Mouse (Mus musculus): ENCODE results near the gene St6galnac3.

Gene St6galnac3

DNA sequence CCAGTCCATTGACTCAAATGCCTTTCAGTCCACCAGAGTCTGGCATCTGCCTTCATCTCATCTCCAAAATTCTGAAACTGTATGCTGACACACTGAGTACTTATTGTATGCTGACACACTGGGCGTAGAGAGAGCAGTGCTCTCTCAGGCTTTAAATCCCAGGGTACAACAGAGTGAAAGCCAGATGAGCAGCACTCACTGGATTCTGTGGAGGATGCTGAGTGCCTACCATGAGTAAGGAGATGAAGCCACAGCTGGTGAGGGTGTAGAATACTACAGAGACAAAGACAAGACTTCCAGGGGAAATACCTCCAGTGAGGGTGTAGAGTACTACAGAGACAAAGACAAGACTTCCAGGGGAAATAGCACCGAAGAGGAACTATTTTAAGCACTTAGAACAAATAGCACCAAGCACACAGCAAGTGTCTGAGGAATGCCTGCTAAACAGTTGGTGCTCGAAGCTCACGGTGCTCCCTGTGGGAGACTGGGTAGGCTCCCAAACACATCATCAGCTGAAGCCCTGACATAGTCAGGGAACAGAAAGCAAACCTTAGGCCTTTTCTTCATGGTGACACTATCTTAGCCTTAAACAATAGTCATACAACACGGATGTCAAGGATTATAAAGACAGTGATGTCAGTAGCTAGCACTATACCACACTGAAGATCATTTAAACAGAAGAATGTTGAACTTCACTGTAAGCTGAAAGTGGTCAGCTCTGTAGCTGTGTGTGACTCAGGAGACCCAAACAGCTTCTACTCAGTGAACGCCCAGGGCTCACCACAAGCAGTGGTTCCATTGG is 370.6 kb downstream of the St6galnac3 start:
- peak in 1 of 2 experiments; percentile 7 for DNase-seq (ENCODE audit: low spot score in 2 of 2)

- DNase-seq (ENCODE audit: low spot score in 2 of 2) = peak; percentile 42 to 48
Measured at GRCm38 (mm10) chr3:153353313-153354103, 371.5 kb downstream of the St6galnac3 start.

DNA sequence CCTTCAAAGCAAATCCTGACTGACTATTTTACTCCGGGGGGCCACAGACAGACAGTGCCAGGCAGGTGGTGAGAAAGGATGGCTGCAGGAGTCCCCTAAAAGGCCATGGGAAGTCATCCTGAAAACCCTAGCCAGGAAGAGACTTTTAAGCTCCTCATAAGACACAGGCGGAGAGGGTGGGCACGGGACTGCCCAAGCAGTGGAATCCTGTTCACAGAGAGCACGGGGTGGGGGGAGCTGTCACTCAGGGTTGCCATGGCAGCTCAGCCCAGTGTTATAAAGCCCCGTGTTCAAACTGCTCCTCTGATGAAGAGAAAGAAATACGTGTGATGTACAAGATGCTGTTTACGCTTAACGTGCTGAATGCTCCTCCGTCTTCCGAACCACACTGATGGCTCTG is 375.0 kb downstream of the St6galnac3 start:
- no peak for DNase-seq (ENCODE audit: low spot score in 2 of 2)

DNA sequence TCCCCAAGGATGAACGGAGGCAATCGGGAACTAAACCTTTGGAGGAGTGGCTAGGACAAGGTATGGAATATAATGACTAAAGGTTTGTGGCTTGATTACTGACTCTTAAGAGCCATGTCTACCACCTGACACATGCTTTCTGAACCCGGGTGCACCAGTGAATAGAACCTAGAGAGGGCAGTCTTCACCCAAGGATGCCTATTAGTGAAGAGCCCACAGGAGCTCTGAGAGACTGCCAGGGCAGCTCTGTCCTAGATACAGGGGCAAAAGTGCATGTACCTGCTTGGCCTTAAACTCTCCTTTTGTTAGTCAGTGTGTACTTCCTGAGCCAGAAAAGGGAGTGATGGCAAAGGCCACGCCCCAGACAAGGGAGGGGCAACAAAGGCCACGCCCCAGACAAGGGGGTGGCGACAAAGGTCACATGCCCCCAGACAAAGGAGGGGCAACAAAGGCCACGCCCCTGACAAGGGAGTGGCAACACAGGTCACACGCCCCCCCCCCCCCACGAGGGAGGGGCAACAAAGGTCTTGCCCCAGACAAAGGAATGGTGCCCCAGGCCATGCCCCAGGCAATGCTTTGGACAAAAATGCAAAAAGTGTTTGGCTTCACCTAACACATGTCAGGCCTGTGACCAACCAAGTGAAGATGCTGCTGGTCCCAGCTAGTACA is 376.0 kb downstream of the St6galnac3 start:
- DNase-seq (ENCODE audit: low spot score in 2 of 2) = no peak

DNA sequence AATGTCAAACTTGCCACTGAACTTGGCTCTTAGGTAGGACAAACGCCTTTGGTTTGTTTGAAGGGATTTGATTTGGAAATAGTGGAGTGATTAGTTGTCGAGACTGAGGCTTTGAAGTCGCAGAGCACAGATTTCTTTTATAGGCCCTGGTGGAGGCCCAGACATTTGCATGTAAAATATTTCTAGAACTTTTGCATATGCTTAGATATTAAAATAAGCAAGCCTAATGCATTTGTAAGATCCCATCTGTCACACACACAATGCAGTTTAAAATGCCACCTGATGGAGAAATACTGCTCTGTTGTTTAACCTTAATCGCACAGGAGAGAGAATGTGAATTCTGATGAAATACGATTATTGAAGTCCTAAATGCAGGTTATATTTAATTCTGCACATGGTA is 380.0 kb downstream of the St6galnac3 start:
- DNase-seq (ENCODE audit: low spot score in 2 of 2) = no peak

GRCm38 (mm10) chr3:153339940-153340339 is 385.0 kb downstream of the St6galnac3 start:
- no peak for DNase-seq (ENCODE audit: low spot score in 2 of 2)

- peak; percentile 43 to 63 for DNase-seq (ENCODE audit: low spot score in 2 of 2)
Measured at GRCm38 (mm10) chr3:153339091-153339490, 385.9 kb downstream of the St6galnac3 start.

- DNase-seq (ENCODE audit: low spot score in 2 of 2) = no peak
Measured at GRCm38 (mm10) chr3:153337779-153338178, 387.2 kb downstream of the St6galnac3 start.

- no peak for DNase-seq (ENCODE audit: low spot score in 2 of 2)
Measured at GRCm38 (mm10) chr3:153337221-153337620, 387.8 kb downstream of the St6galnac3 start.

DNA sequence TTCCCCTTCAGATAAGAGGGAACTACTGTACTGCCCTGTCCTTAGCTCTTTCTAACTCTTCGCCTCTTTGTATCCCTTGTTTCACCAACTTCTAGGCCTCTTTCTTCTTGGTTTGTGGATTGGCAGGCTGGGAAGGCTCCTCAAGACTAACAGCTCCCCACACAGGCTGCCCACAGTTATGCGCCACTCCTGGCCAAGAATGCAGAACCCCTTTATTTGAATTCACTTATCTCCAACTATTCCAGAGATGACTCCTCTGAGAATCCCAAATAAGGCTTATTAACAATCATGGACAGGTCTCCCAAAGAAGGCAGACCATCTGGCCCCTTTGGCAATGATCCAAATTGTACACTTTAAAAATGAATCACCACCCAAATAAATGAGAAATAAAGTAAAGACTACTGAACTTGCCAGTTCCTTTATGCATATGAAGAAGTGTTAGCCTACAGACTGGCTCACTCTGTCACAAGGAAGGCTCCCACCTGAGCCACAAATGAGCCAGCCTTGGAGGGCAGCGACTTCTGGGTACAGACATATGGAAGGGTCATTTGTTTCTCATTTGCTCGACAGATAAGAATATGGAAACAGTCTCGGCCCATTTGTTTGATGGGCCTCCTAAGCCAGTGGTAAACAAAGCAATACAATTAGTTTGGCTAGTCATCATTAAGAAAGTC is 390.7 kb downstream of the St6galnac3 start:
- DNase-seq (ENCODE audit: low spot score in 2 of 2) = no peak

DNA sequence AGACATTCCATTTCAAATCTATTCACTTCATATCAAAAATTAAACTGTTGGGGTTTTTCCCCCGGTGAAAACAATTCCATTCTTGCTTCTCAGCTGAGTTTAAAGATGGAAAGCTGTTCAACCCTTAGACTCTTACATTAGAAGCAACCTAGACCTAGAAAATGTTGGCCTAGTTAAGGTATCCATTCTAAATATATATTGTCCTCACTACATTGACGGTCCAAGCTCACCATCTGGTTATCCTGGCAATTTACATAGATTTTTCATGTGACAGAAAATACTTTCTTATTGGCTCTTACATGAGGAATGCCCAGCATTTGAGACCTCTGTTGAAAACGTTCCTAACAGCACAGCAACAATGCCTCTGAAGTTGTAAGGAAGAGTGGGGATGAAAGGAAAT is 400.7 kb downstream of the St6galnac3 start:
- no peak for DNase-seq (ENCODE audit: low spot score in 2 of 2)

DNA sequence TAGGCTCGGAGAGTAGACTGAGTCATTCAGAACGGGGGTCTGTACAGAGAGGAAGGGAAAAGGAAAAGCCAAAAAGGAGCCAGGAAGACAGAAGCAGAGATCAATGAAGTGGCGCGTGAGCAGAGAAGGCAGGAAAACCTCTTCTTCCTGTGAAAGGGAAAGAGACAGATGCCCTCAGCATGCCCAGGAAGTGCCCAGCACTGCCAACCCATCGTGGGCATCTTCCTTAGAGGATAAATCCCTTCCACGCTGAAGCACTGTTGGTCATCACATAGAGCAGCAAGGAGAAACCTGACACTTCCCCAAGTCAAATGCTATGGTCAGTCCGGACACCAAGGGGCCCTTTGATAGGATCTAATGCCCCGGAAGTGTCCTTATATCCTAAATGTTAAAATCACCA is 401.5 kb downstream of the St6galnac3 start:
- DNase-seq (ENCODE audit: low spot score in 2 of 2) = no peak

DNA sequence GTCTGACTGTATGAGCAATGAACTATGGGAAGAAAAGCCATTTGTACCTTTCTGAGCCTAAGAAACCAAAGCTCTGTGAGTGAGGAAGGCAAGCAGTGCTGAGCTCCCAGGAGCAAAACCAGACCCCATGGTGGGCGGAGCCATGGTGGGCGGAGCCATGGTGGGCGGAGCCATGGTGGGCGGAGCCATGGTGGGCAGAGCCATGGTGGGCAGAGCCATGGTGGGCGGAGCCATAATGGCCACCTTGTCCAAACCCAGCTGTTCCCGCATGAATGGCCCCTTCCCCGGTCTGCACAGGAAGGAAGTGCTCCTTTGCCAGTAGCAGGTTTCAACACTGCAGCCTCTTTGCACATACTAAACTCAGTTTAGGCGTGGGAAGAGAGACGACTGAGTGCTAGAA is 411.4 kb downstream of the St6galnac3 start:
- no peak for DNase-seq (ENCODE audit: low spot score in 2 of 2)

GRCm38 (mm10) chr3:153313167-153313566 is 411.8 kb downstream of the St6galnac3 start:
- no peak for DNase-seq (ENCODE audit: low spot score in 2 of 2)

- DNase-seq (ENCODE audit: low spot score in 2 of 2) = no peak
Measured at GRCm38 (mm10) chr3:153312006-153312405, 413.0 kb downstream of the St6galnac3 start.

DNA sequence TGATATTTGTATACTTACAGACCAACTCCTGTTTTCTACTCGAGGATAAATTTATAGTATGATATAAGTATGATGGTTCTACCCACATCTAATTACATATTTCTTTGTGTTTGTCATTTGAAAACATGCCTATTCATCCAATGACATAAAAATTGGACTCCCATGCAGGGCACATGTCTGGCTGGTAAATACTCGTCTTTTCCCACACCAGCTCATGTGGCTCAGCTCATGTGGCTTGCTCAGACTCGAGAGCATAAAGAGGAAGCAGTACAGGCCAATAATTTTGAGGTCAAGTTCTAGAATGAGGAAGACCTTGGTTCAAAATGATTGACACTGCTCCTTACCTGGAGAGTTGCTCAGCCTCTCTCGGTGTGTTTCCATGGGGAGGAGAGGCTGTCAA is 416.6 kb downstream of the St6galnac3 start:
- no peak for DNase-seq (ENCODE audit: low spot score in 2 of 2)

- no peak for DNase-seq (ENCODE audit: low spot score in 2 of 2)
Measured at GRCm38 (mm10) chr3:153305153-153305552, 419.8 kb downstream of the St6galnac3 start.

- peak in 1 of 2 experiments; percentile 29 for DNase-seq (ENCODE audit: low spot score in 2 of 2)
Measured at GRCm38 (mm10) chr3:153302376-153302775, 422.6 kb downstream of the St6galnac3 start.

DNA sequence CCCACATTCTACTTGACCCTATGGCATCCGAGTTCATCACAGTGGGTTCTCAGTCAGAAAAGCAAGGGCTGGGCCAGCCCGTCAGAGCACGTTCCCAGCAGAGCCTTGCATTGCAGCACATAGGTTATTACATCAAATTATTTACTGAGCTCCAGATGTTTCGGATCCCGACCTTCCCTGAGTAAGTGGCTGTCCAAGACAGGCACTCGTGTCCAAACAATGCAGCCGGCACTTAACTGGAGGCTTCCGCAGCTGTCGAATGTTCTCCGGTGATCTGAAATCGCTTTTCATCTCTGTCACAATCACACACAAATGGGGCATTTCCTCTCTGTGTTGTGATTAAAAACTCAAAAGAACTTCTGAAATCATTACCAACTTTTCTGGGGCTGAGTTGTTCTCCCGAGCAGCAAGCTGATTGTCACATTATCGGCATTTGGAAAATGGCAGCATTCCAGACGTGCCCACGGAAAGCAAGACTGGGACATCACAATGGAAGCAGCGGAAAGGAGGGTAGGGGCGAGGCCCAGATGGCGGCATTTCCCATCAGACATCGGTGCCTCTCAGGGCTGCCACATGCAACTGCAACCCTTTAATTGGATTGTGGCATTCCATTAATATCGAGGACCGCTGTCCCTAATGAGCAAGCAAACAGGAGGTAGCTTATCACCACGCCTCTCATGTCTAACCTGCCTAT is 428.5 kb downstream of the St6galnac3 start:
- DNase-seq (ENCODE audit: low spot score in 2 of 2) = no peak

DNA sequence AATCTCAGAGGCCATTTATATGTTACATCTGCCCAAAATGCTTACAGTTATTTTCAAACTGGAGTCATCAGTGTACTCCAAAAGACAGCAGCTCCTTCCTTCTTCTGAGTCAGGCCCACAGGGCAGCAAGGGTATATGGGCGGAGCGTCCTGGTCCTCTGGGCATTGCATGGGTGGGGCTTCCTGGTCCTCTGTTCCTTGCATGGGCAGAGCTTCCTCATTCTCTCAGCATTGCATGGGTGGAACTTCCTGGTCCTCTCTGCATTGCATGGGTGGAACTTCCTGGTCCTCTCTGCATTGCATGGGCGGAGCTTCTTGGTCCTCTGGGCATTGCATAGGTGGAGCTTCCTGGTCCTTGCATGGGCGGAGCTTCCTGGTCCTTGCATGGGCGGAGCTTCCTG is 432.1 kb downstream of the St6galnac3 start:
- no peak for DNase-seq (ENCODE audit: low spot score in 2 of 2)

DNA sequence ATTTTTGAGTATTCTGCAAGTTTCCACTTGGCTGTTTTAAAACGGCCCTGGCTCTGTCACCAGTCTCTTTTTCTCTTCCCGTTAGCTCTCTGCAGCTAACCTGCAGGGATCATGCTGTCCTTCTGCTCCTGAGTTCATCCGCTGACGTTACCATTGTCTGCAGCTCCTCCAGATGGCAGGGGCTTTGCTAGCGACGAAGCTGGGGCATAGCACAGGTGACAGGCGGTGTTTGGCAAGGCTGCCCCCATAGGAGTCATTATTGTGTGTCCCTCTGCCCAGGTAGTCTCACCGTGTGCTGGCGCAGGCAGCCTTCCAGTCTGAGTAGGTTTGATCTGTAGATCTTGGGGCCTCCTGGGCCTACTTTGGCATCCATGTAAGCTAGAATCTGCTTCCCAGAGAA is 432.6 kb downstream of the St6galnac3 start:
- no peak for DNase-seq (ENCODE audit: low spot score in 2 of 2)

Data from frontal cortex, postnatal 36 days (tissue).